Mouse (Mus musculus) liver, adult 2 months (tissue): Measurements from ENCODE around the gene Amy2a2.
"Not testable (repeated sequence)": the region's sequence is repeated elsewhere in the genome, so short reads cannot be mapped to it uniquely, and the experiment has no call there.

ENCODE experiments used
- CTCF ChIP-seq: fragments of 200-500 bp; IDR thresholded peaks from 2 replicates; pipeline ENCODE4 v1.5.1; 2011; ENCODE audit warnings: low read depth, low read length, control low read depth
- POLR2A ChIP-seq: fragments of 200-500 bp; IDR thresholded peaks from 2 replicates; pipeline ENCODE4 v1.6.1; 2011; ENCODE audit warnings: low read length, control low read depth; ENCODE audit not compliant: insufficient read depth; ENCODE audit errors: extremely low read depth

DNA sequence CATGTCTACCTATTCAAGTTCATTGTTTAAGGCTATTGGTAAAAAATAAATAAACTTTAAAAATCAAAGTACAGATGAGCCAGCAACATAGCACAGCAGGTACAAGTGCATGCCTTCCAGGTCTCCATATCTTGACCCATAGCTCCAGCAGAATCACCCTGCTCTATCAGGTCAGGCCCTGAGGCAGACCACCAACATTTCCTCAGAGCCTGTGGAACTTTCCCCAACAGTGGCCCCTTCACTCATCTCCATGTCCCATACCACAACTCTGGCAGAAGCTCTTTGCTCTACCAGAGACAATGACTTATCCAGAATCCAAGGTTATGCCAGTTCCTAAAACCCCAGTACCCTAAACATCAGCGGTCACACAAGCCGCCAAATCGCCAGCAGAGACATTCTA is 43.5 kb downstream of the Amy2a2 start:
- TF ChIP-seq CTCF, POLR2A: not testable (repeated sequence)
